Mouse (Mus musculus) cortical plate, adult 2 months (tissue): ENCODE data around the gene Prdm5.

Experiments
- CTCF ChIP-seq: fragments of 200-500 bp; IDR thresholded peaks from 2 replicates; pipeline ENCODE4 v1.5.1; 2011; ENCODE audit warnings: mild to moderate bottlenecking, control low read depth, low read length; ENCODE audit not compliant: insufficient read depth; ENCODE audit errors: extremely low read depth
- POLR2A ChIP-seq: fragments of 200-500 bp; IDR thresholded peaks from 2 replicates; pipeline ENCODE4 v1.6.1; 2011; ENCODE audit warnings: mild to moderate bottlenecking, low read length, control low read depth; ENCODE audit not compliant: insufficient read depth; ENCODE audit errors: extremely low read depth

DNA sequence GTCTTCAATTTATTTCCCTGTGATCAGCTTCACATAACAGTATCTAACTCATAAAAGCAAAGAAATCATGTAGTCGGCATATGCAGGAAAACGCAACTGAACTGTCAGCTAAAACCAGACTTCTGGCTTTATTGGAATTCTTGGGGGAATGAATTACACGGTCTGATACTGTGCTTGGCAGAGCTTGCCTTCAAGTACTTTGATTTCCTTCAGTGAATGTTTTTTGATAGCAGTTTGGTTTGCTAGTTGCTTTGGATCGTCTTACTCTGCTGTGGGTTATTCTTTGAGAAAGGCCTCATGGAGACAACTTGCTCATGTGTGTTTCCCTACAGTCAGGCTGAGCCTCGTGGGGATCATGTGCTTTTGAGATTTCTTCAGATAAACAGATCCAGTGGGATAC is 52.7 kb downstream of the Prdm5 start:
- no peak for TF ChIP-seq POLR2A
- TF ChIP-seq CTCF: no peak
